Mouse (Mus musculus) cerebellum, adult 2 months (tissue): ENCODE measurements around the gene Mfap1a. TPM values are rescaled to one million over a fixed set of nuclear protein-coding genes. Genes with fewer than 3 reads are reported as not detected.
"Not testable (repeated sequence)": the region's sequence is repeated elsewhere in the genome, so short reads cannot be mapped to it uniquely, and the experiment has no call there.

Experiments
- DNase-seq, 2 experiments: peaks; one replicate each; pipeline ENCODE4 v3.0.0; 2021
- H3K27ac ChIP-seq: fragments of 200-500 bp; 2 replicates; pipeline ENCODE4 v1.5.1; 2012; ENCODE audit warnings: low read length, control low read depth, inconsistent platforms; ENCODE audit not compliant: insufficient read depth
- H3K27me3 ChIP-seq: fragments of 200-500 bp; 2 replicates; pipeline ENCODE4 v1.6.1; 2012; ENCODE audit warnings: inconsistent platforms, mild to moderate bottlenecking, low read length, moderate library complexity; ENCODE audit not compliant: control insufficient read depth, insufficient read depth
- H3K4me1 ChIP-seq: fragments of 200-500 bp; 2 replicates; pipeline ENCODE4 v1.6.1; 2011; ENCODE audit warnings: low read length; ENCODE audit not compliant: control insufficient read depth, insufficient read depth
- H3K4me3 ChIP-seq: fragments of 200-500 bp; replicated peaks from 2 replicates; pipeline ENCODE3; 2011; ENCODE audit warnings: mild to moderate bottlenecking, low read depth, low read length, control low read depth; ENCODE audit not compliant: insufficient read depth
- CTCF ChIP-seq: fragments of 200-500 bp; IDR thresholded peaks from 2 replicates; pipeline ENCODE4 v1.5.1; 2011; ENCODE audit warnings: low read depth, mild to moderate bottlenecking, control low read depth, low read length, moderate library complexity, borderline replicate concordance; ENCODE audit not compliant: insufficient read depth
- POLR2A ChIP-seq: fragments of 200-500 bp; IDR thresholded peaks from 2 replicates; pipeline ENCODE4 v1.6.1; 2011; ENCODE audit warnings: low read length, control low read depth, borderline replicate concordance; ENCODE audit not compliant: insufficient read depth
- WGBS: fragments of 180-500 bp; shearing (Covaris S2); methylation state at CpG from one replicate; pipeline ENCODE4 v1.1.7; 2018; 5-methylcytosine and 5-hydroxymethylcytosine counted together
- polyA plus RNA-seq: library from polyadenylated mRNA; depleted of rRNA; stranded (reverse); fragments of >200 nt; gene quantifications from 2 replicates; pipeline ENCODE4 v1.2.3, GENCODE M21; 2012; rRNA removed

Mfap1a gene
- polyA plus RNA-seq, result 19.5 and 19.7 TPM in 2 replicates

- DNase-seq, result peak; percentile 85 to 87
- not testable (repeated sequence) for H3K4me1 ChIP-seq, H3K27me3 ChIP-seq, H3K27ac ChIP-seq
- 4% methylated on average over 42 of the region's 42 CpGs for WGBS
- peak within 1 kb of the TSS; percentile 77 for H3K4me3 ChIP-seq
- peak; percentile 85 for TF ChIP-seq POLR2A
Measured at GRCm38 (mm10) chr2:121505942-121506882, at the start of gene Mfap1a, which contains the start of gene Wdr76. Gene Mfap1a (minus strand): TSS chr2:121506665. Gene Wdr76 (plus strand): TSS chr2:121506723.

GRCm38 (mm10) chr2:121551271-121551670, 44.8 kb upstream of the Mfap1a start:
- no peak overlapping the region for H3K4me3 ChIP-seq
- peak in 1 of 2 experiments; percentile 20 for DNase-seq
- H3K27me3 ChIP-seq, result no peaks in the 10 kb centered on the region
- no peak for TF ChIP-seq POLR2A
- no peak for TF ChIP-seq CTCF
- 73% methylated on average over 8 of the region's 8 CpGs for whole genome bisulfite sequencing
- H3K4me1 ChIP-seq, result no peaks in the 10 kb centered on the region
- H3K27ac ChIP-seq, result no peak overlapping the region

GRCm38 (mm10) chr2:121549630-121550029, 43.2 kb upstream of the Mfap1a start:
- Histone ChIP-seq H3K27ac (no peak overlapping the region), H3K4me3 (no peak overlapping the region), H3K27me3 (no peaks in the 10 kb centered on the region), H3K4me1 (no peaks in the 10 kb centered on the region)
- DNase-seq, result no peak
- 74% methylated on average over 6 of the region's 6 CpGs for WGBS
- TF ChIP-seq CTCF (no peak), POLR2A (no peak)

GRCm38 (mm10) chr2:121544829-121545228, 38.4 kb upstream of the Mfap1a start:
- H3K4me1 ChIP-seq, result no peaks in the 10 kb centered on the region
- DNase-seq, result no peak
- TF ChIP-seq CTCF (0 out of 2 replicates have a peak, but pooled peaks have one; percentile 14), POLR2A (no peak)
- 91% methylated on average over 3 of the region's 3 CpGs for WGBS
- H3K27ac ChIP-seq, result no peak overlapping the region
- no peaks in the 10 kb centered on the region for H3K27me3 ChIP-seq
- H3K4me3 ChIP-seq, result no peak overlapping the region

- WGBS, result 93% methylated on average over 2 of the region's 2 CpGs
- DNase-seq, result no peak
- H3K27ac ChIP-seq, result no peak overlapping the region
- no peaks in the 10 kb centered on the region for H3K27me3 ChIP-seq
- no peak overlapping the region for H3K4me3 ChIP-seq
- no peak for TF ChIP-seq POLR2A
- no peak for TF ChIP-seq CTCF
- no peaks in the 10 kb centered on the region for H3K4me1 ChIP-seq
Measured at GRCm38 (mm10) chr2:121525056-121525455, 18.6 kb upstream of the Mfap1a start.

- not testable (repeated sequence) for H3K27me3 ChIP-seq, DNase-seq, H3K4me1 ChIP-seq, H3K4me3 ChIP-seq, H3K27ac ChIP-seq
- 97% methylated on average over 3 of the region's 3 CpGs for WGBS
Measured at GRCm38 (mm10) chr2:121522830-121523229, 16.4 kb upstream of the Mfap1a start.

DNA sequence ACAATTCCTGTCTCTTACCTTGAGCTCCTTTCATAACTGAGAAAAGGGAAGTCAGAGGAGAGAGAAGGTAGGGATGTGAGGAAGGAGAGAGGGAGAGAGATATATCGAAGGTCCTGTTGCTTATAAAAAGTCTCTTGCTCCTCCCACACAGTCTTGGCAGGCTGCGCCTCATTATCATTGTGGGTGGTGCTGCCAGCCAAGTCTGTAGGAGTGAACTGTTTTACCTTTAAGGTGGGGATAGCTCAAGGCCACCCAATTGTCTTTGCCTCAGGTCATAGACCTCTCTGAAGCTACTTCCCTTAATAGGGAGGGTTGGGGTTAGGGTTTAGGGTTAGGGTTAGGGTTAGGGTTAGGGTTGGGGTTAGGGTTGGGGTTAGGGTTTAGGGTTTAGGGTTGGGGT, 15.5 kb upstream of the Mfap1a start:
- Histone ChIP-seq H3K27me3 (no peaks in the 10 kb centered on the region), H3K4me3 (no peak overlapping the region), H3K27ac (no peak overlapping the region), H3K4me1 (no peaks in the 10 kb centered on the region)
- no peak for DNase-seq
- TF ChIP-seq POLR2A, result no peak
- 83% methylated on average over 2 of the region's 2 CpGs for WGBS

DNA sequence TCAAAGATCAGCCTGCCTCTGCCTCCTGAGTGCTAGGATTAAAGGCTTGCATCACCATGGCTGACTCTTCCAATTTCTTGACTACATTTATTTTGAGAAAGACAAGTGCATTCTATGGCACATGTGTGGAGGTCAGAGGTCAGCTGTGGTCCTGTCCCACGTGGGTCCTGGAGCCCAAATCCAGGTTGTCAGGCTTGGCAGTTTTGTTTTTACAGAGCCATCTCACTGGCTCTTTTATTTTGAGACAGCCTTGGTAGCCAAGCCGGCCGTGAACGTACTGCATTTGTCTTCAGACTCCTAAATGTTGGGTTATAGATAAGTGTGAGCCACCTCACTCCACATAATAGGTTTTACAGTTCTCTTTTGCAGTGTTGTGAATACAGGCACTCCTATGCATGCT, 12.2 kb upstream of the Mfap1a start:
- H3K4me3 ChIP-seq, H3K27me3 ChIP-seq, H3K4me1 ChIP-seq, H3K27ac ChIP-seq, DNase-seq: not testable (repeated sequence)
- WGBS, result 92% methylated on average over 4 of the region's 4 CpGs

GRCm38 (mm10) chr2:121518106-121518505, 11.6 kb upstream of the Mfap1a start:
- Histone ChIP-seq H3K4me1 (no peaks in the 10 kb centered on the region), H3K27ac (no peak overlapping the region), H3K4me3 (no peak overlapping the region), H3K27me3 (no peaks in the 10 kb centered on the region)
- WGBS, result 93% methylated on average over 5 of the region's 5 CpGs
- DNase-seq, result no peak
- TF ChIP-seq CTCF (no peak), POLR2A (no peak)
